Mouse (Mus musculus) cerebellum, adult 2 months (tissue): ENCODE measurements around the gene Rab5c. TPM values are rescaled to one million over a fixed set of nuclear protein-coding genes. Genes with fewer than 3 reads are reported as not detected.

ENCODE experiments used
- DNase-seq, 2 experiments: peaks; one replicate each; pipeline ENCODE4 v3.0.0; 2021
- H3K27ac ChIP-seq: fragments of 200-500 bp; 2 replicates; pipeline ENCODE4 v1.5.1; 2012; ENCODE audit warnings: low read length, control low read depth, inconsistent platforms; ENCODE audit not compliant: insufficient read depth
- H3K27me3 ChIP-seq: fragments of 200-500 bp; 2 replicates; pipeline ENCODE4 v1.6.1; 2012; ENCODE audit warnings: inconsistent platforms, mild to moderate bottlenecking, low read length, moderate library complexity; ENCODE audit not compliant: control insufficient read depth, insufficient read depth
- H3K4me1 ChIP-seq: fragments of 200-500 bp; 2 replicates; pipeline ENCODE4 v1.6.1; 2011; ENCODE audit warnings: low read length; ENCODE audit not compliant: control insufficient read depth, insufficient read depth
- H3K4me3 ChIP-seq: fragments of 200-500 bp; replicated peaks from 2 replicates; pipeline ENCODE3; 2011; ENCODE audit warnings: mild to moderate bottlenecking, low read depth, low read length, control low read depth; ENCODE audit not compliant: insufficient read depth
- CTCF ChIP-seq: fragments of 200-500 bp; IDR thresholded peaks from 2 replicates; pipeline ENCODE4 v1.5.1; 2011; ENCODE audit warnings: low read depth, mild to moderate bottlenecking, control low read depth, low read length, moderate library complexity, borderline replicate concordance; ENCODE audit not compliant: insufficient read depth
- POLR2A ChIP-seq: fragments of 200-500 bp; IDR thresholded peaks from 2 replicates; pipeline ENCODE4 v1.6.1; 2011; ENCODE audit warnings: low read length, control low read depth, borderline replicate concordance; ENCODE audit not compliant: insufficient read depth
- WGBS: fragments of 180-500 bp; shearing (Covaris S2); methylation state at CpG from one replicate; pipeline ENCODE4 v1.1.7; 2018; 5-methylcytosine and 5-hydroxymethylcytosine counted together
- polyA plus RNA-seq: library from polyadenylated mRNA; depleted of rRNA; stranded (reverse); fragments of >200 nt; gene quantifications from 2 replicates; pipeline ENCODE4 v1.2.3, GENCODE M21; 2012

Rab5c gene
- polyA plus RNA-seq, 1 experiment = 187 TPM

DNA sequence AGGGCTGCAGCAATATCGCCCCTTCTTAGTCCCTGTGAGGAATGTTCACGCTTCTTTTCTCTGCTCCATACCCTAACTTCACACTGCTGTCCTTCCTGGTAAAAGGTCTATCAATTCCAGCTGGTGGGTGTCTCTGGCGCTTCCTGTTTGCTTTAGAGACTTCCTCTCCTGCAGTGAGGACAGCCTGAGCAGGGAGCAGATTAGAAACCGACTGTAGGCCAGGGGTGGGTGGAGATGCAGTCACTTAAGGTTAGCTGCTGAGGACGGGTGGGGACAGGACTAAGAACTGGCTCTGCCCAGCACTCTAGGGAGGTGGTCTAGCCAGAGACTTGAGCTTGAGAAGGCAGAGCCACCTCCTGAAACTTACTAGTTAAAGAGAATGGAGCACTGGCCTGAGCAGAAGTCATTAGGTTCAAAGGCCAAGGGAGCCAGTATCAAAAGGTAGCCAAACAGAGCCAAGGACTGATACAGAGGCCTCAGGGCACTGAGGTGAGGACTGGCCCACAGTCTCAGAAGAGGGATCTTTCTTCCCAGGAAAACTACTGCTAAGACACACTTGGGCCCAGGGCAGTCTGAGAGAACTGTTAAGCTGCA, 13.0 kb downstream of the Rab5c start:
- H3K27me3 ChIP-seq = no peaks in the 10 kb centered on the region
- H3K4me3 ChIP-seq = no peak overlapping the region
- H3K27ac ChIP-seq = peak overlapping the region; percentile 30; the same call in 1 of the 2 replicates
- WGBS = 49% methylated on average over 5 of the region's 5 CpGs
- TF ChIP-seq CTCF = no peak
- TF ChIP-seq POLR2A = no peak
- peaks cover 19% of the 10 kb centered on the region for H3K4me1 ChIP-seq
- DNase-seq = no peak

- DNase-seq = no peak
- no peak for TF ChIP-seq POLR2A
- TF ChIP-seq CTCF = no peak
- no peak overlapping the region for H3K4me3 ChIP-seq
- peaks cover 19% of the 10 kb centered on the region for H3K4me1 ChIP-seq
- H3K27ac ChIP-seq = no peak overlapping the region
- H3K27me3 ChIP-seq = no peaks in the 10 kb centered on the region
- 50% methylated on average over 2 of the region's 2 CpGs for WGBS
Measured at GRCm38 (mm10) chr11:100722493-100723028, 15.5 kb downstream of the Rab5c start.

DNA sequence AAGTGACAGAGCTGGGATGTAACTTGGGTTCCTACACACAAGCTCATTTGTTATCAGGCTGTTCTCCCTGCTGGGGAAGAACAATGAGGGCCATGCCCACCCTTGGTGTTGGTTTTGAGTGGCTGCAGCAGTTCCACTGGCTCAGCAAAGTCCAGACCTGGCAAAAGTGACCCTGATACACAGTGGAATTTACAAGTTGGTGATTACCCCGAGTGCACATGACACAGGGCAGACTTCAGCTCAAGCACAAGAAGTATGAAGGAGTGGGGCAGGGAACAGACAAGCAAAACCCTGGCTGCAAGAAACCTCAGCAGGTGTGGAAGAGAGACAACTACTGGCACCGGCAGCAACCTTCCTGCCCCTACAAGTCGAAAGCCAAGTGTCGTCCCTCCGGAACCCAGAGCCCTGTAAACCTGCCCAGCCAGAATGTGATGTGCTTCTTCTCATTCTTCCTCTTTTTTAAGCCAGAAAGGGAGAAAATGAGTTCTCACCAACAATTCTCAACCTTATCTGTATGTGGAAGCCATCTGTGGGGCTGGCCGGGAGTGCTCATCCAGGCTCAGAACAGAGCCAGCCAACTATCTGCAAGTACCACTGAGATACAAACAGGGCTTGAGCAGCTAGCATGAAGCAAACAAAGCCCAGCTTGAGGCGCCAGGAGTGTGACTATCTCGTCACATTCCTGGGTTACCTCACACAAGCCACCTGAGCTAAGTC, 16.1 kb downstream of the Rab5c start:
- WGBS = 36% methylated on average over 8 of the region's 8 CpGs
- Histone ChIP-seq H3K4me3 (no peak overlapping the region), H3K27me3 (no peaks in the 10 kb centered on the region), H3K4me1 (peaks cover 19% of the 10 kb centered on the region), H3K27ac (peak overlapping the region; percentile 5; the same call in 1 of the 2 replicates)
- no peak for DNase-seq
- TF ChIP-seq CTCF (no peak), POLR2A (no peak)

- TF ChIP-seq POLR2A (no peak), CTCF (no peak)
- 68% methylated on average over 4 of the region's 4 CpGs for WGBS
- H3K27me3 ChIP-seq = no peaks in the 10 kb centered on the region
Measured at GRCm38 (mm10) chr11:100721254-100721653, 16.8 kb downstream of the Rab5c start.

DNA sequence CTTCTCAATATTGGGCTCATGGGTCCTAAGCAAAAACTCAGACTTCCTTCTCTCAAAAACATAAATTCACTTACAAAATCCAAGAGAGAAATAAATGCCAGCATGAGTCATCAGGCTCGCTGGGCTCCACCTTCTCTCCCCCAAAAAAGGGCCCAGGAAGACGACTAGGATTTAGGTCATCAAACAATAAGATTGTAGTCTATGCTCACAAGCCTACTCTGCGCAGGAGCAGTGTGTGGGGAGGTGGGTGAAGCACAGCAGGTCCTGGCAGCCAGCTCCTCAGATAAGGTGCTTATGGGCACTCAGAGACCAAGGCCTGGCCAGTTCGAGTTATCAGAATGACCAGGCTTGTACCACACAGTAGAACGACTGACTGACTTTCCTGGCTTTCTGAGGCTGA, 17.7 kb downstream of the Rab5c start:
- Histone ChIP-seq H3K4me1 (peaks cover 18% of the 10 kb centered on the region), H3K27me3 (no peaks in the 10 kb centered on the region), H3K4me3 (no peak overlapping the region), H3K27ac (peak overlapping the region; percentile 2; the same call in 1 of the 2 replicates)
- WGBS = 68% methylated on average over 5 of the region's 5 CpGs
- no peak for DNase-seq
- no peak for TF ChIP-seq POLR2A
- no peak for TF ChIP-seq CTCF

More at GRCm38 (mm10) chr11:100721254-100721653, 16.8 kb downstream of the Rab5c start:
- Histone ChIP-seq H3K4me1 (peaks cover 19% of the 10 kb centered on the region), H3K27ac (no peak overlapping the region; the same call in 1 of the 2 replicates), H3K4me3 (no peak overlapping the region)
- no peak for DNase-seq

DNA sequence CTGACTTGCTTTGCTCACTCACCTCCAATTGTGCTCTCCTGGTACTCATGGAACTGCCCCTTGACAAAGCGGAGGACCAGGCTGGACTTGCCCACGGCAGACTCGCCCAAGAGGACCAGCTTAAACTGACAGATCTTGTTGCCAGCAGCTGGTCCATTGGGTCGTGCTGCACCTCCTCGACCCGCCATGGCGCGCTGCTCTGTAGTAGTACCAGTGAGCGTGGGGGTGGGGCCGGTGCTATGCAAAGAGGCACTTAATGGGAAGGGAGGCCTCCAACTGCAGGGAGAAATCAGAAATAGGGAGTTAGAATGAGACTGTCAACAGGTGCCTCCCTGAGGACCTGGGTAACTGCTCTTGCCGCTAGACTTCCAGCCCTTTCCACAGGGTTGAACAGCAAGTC, 18.1 kb downstream of the Rab5c start:
- Histone ChIP-seq H3K27ac (no peak overlapping the region), H3K27me3 (no peaks in the 10 kb centered on the region), H3K4me3 (no peak overlapping the region), H3K4me1 (peaks cover 14% of the 10 kb centered on the region)
- DNase-seq = no peak
- no peak for TF ChIP-seq CTCF
- TF ChIP-seq POLR2A = no peak
- WGBS = 80% methylated on average over 11 of the region's 11 CpGs

DNA sequence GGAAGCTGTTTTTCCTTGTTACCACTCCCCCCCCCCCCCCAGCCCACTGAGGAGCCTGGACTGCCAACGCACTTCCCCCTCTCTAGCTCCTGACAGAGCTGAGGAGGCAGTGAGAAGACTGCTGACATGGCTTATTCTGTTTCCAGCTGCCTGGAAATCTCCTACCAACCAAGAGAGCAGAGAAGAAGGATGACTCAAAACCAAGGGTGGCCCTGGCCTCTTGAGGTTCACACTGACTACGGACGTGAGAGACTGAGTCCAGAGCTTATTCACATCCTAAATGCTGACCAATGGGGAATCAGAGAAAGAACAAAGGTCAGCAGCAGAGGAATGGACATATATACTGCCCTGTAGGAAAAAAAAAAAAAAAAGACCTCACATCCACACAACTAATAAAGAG, 18.7 kb downstream of the Rab5c start:
- 72% methylated on average over 3 of the region's 3 CpGs for WGBS
- H3K27me3 ChIP-seq = no peaks in the 10 kb centered on the region
- no peak for DNase-seq
- peaks cover 14% of the 10 kb centered on the region for H3K4me1 ChIP-seq
- H3K4me3 ChIP-seq = no peak overlapping the region
- no peak for TF ChIP-seq POLR2A
- H3K27ac ChIP-seq = no peak overlapping the region

DNA sequence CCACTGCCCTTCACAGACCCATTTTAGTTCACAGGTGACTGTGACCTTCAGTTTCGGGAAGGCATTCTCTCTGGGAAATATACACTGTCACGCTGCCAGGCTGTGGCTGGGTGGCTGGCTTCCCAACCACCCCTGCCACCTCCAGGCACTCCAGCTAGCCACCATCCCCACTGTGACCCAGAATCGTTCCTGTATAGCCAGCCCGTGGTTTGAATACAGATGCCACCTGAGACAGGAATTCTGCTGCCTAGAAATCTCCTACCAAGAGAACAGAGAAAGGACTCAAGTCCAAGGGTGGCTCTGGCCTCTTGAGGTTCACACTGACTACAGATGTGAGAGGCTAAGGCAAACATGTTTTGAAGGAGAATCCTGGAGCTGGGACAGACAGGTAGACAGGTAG, 19.1 kb downstream of the Rab5c start:
- Histone ChIP-seq H3K4me3 (no peak overlapping the region), H3K27me3 (no peaks in the 10 kb centered on the region), H3K4me1 (peaks cover 17% of the 10 kb centered on the region), H3K27ac (no peak overlapping the region)
- 17% methylated on average over 4 of the region's 4 CpGs for WGBS
- DNase-seq = no peak
- TF ChIP-seq CTCF (no peak), POLR2A (no peak)
